Mouse (Mus musculus): ENCODE measurements around the gene Fam83b.
A peak's percentile ranks its signal among the peaks of the same experiment; 100 is the strongest.

The Fam83b gene

GRCm38 (mm10) chr9:76566515-76567280 lies at the start of gene Fam83b:
Fam83b (minus strand) TSS chr9:76567116.
- peak; percentile 3 for DNase-seq (ENCODE audit: low read depth, low spot score)

- no peak for DNase-seq (ENCODE audit: low read depth, low spot score)
Measured at GRCm38 (mm10) chr9:76614165-76614564, 47.2 kb upstream of the Fam83b start.

GRCm38 (mm10) chr9:76603744-76604143 lies 36.8 kb upstream of the Fam83b start:
- DNase-seq (ENCODE audit: low read depth, low spot score) = no peak

GRCm38 (mm10) chr9:76602874-76603273 lies 36.0 kb upstream of the Fam83b start:
- no peak for DNase-seq (ENCODE audit: low read depth, low spot score)

GRCm38 (mm10) chr9:76597395-76597794 lies 30.5 kb upstream of the Fam83b start:
- no peak for DNase-seq (ENCODE audit: low read depth, low spot score)

- DNase-seq (ENCODE audit: low read depth, low spot score) = no peak
Measured at GRCm38 (mm10) chr9:76593841-76594240, 26.9 kb upstream of the Fam83b start.

GRCm38 (mm10) chr9:76583943-76584342 lies 17.0 kb upstream of the Fam83b start:
- no peak for DNase-seq (ENCODE audit: low read depth, low spot score)

GRCm38 (mm10) chr9:76581966-76582365 lies 15.1 kb upstream of the Fam83b start:
- DNase-seq (ENCODE audit: low read depth, low spot score) = no peak

- no peak for DNase-seq (ENCODE audit: low read depth, low spot score)
Measured at GRCm38 (mm10) chr9:76567281-76567655, 352 bp upstream of the Fam83b start.

- DNase-seq (ENCODE audit: low read depth, low spot score) = no peak
Measured at GRCm38 (mm10) chr9:76565656-76566055, 1.3 kb downstream of the Fam83b start.

- DNase-seq (ENCODE audit: low read depth, low spot score) = no peak
Measured at GRCm38 (mm10) chr9:76564071-76564470, 2.8 kb downstream of the Fam83b start.

GRCm38 (mm10) chr9:76562794-76563193 lies 4.1 kb downstream of the Fam83b start:
- no peak for DNase-seq (ENCODE audit: low read depth, low spot score)

GRCm38 (mm10) chr9:76559240-76559639 lies 7.7 kb downstream of the Fam83b start:
- no peak for DNase-seq (ENCODE audit: low read depth, low spot score)

GRCm38 (mm10) chr9:76553758-76554157 lies 13.2 kb downstream of the Fam83b start:
- DNase-seq (ENCODE audit: low read depth, low spot score) = no peak

- no peak for DNase-seq (ENCODE audit: low read depth, low spot score)
Measured at GRCm38 (mm10) chr9:76553115-76553514, 13.8 kb downstream of the Fam83b start.

- no peak for DNase-seq (ENCODE audit: low read depth, low spot score)
Measured at GRCm38 (mm10) chr9:76546714-76547113, 20.2 kb downstream of the Fam83b start.

- DNase-seq (ENCODE audit: low read depth, low spot score) = no peak
Measured at GRCm38 (mm10) chr9:76540684-76541083, 26.2 kb downstream of the Fam83b start.

GRCm38 (mm10) chr9:76539953-76540621 lies 26.8 kb downstream of the Fam83b start:
- no peak for DNase-seq (ENCODE audit: low read depth, low spot score)

- DNase-seq (ENCODE audit: low read depth, low spot score) = no peak
Measured at GRCm38 (mm10) chr9:76539271-76539670, 27.6 kb downstream of the Fam83b start.

GRCm38 (mm10) chr9:76536032-76536431 lies 30.9 kb downstream of the Fam83b start:
- no peak for DNase-seq (ENCODE audit: low read depth, low spot score)

GRCm38 (mm10) chr9:76532403-76532802 lies 34.5 kb downstream of the Fam83b start:
- no peak for DNase-seq (ENCODE audit: low read depth, low spot score)

GRCm38 (mm10) chr9:76531368-76531767 lies 35.5 kb downstream of the Fam83b start:
- DNase-seq (ENCODE audit: low read depth, low spot score) = no peak

- DNase-seq (ENCODE audit: low read depth, low spot score) = no peak
Measured at GRCm38 (mm10) chr9:76525592-76525991, 41.3 kb downstream of the Fam83b start.
